Mouse (Mus musculus) intestine, embryonic 14.5 days (tissue): ENCODE measurements around the gene Gm47289. TPM values are rescaled to one million over a fixed set of nuclear protein-coding genes. Genes with fewer than 3 reads are reported as not detected.

Experiments
- ATAC-seq: fragments of 200-750 bp; cut with Nextera tagmentation; replicated peaks from 2 replicates; pipeline ENCODE4 v1.8.0; 2017; ENCODE audit warnings: low read depth, moderate number of reproducible peaks, moderate TSS enrichment, moderate library complexity; ENCODE audit not compliant: low FRiP score, low TSS enrichment
- DNase-seq: peaks from one replicate; pipeline ENCODE4 v3.0.0-alpha.2; 2018; ENCODE audit warnings: low spot score
- H3K27ac ChIP-seq: fragments of 300-500 bp; sonication (generic); 2 replicates; pipeline ENCODE4 v1.5.1; 2014; ENCODE audit warnings: low read depth, mild to moderate bottlenecking, control low read depth
- H3K27me3 ChIP-seq: fragments of 300-500 bp; sonication (generic); replicated peaks from 2 replicates; pipeline ENCODE4 v1.6.1; 2014; ENCODE audit warnings: low read length, control low read depth; ENCODE audit not compliant: control insufficient read depth, insufficient read depth
- H3K36me3 ChIP-seq: fragments of 300-500 bp; sonication (generic); 2 replicates; pipeline ENCODE4 v1.6.1; 2014; ENCODE audit warnings: low read length, control low read depth; ENCODE audit not compliant: control insufficient read depth, insufficient read depth
- H3K4me1 ChIP-seq: fragments of 300-500 bp; sonication (generic); replicated peaks from 2 replicates; pipeline ENCODE4 v1.6.1; 2014; ENCODE audit warnings: low read length, control low read depth, mixed read lengths; ENCODE audit not compliant: control insufficient read depth, insufficient read depth
- H3K4me2 ChIP-seq: fragments of 300-500 bp; sonication (generic); 2 replicates; pipeline ENCODE4 v1.6.1; 2014; ENCODE audit warnings: low read length
- H3K4me3 ChIP-seq: fragments of 300-500 bp; sonication (generic); 2 replicates; pipeline ENCODE4 v1.5.1; 2014; ENCODE audit warnings: low read depth, low read length, control low read depth, mixed read lengths
- H3K9ac ChIP-seq: fragments of 300-500 bp; sonication (generic); 2 replicates; pipeline ENCODE4 v1.6.1; 2014; ENCODE audit warnings: mild to moderate bottlenecking, low read length
- H3K9me3 ChIP-seq: fragments of 300-500 bp; sonication (generic); 2 replicates; pipeline ENCODE4 v1.6.1; 2016; ENCODE audit warnings: low read length, control low read depth; ENCODE audit not compliant: control insufficient read depth
- WGBS: fragments of 180-500 bp; shearing (Covaris S2); extraction: QIAGEN DNeasy Blood & Tissue Kit; methylation state at CpG from one replicate; pipeline ENCODE4 v1.1.7; 2014; 5-methylcytosine and 5-hydroxymethylcytosine counted together
- polyA plus RNA-seq: library from polyadenylated mRNA; unstranded; fragments of >200 nt; fragmentation: Nextera tagmentation; extraction: Ambion mirVana; gene quantifications from 2 replicates; pipeline ENCODE4 v1.2.1, GENCODE M21; 2014

Gm47289 gene
- polyA plus RNA-seq, 1 experiment from 2014 or later, result not detected

- H3K27me3 ChIP-seq, result no peaks in the 10 kb centered on the region
- no peak overlapping the region for H3K4me2 ChIP-seq
- DNase-seq, result no peak
- WGBS, result 26% methylated on average over 5 of the region's 5 CpGs
- no peaks in the 10 kb centered on the region for H3K36me3 ChIP-seq
- no peak overlapping the region for H3K4me3 ChIP-seq
- no peak overlapping the region for H3K27ac ChIP-seq
- H3K9me3 ChIP-seq, result no peaks in the 10 kb centered on the region
- ATAC-seq, result no peak
- H3K4me1 ChIP-seq, result 0 out of 2 replicates have a peak, but pooled peaks cover 6% of the 10 kb centered on the region
- H3K9ac ChIP-seq, result no peak overlapping the region
These were observed 28.3 kb upstream of the Gm47289 start for GRCm38 (mm10) chr9:119130692-119131091.

- Histone ChIP-seq H3K9me3 (no peaks in the 10 kb centered on the region), H3K4me1 (no peaks in the 10 kb centered on the region), H3K4me2 (no peak overlapping the region), H3K4me3 (no peak overlapping the region), H3K36me3 (no peaks in the 10 kb centered on the region), H3K27ac (no peak overlapping the region), H3K9ac (no peak overlapping the region), H3K27me3 (no peaks in the 10 kb centered on the region)
- no peak for ATAC-seq
- 75% methylated on average over 2 of the region's 2 CpGs for WGBS
- no peak for DNase-seq
These were observed 20.1 kb upstream of the Gm47289 start for GRCm38 (mm10) chr9:119138836-119139235.

- no peak overlapping the region for H3K9ac ChIP-seq
- no peak overlapping the region for H3K27ac ChIP-seq
- 61% methylated on average over 5 of the region's 5 CpGs for WGBS
- ATAC-seq (no peak), DNase-seq (no peak)
- H3K4me1 ChIP-seq, result no peaks in the 10 kb centered on the region
- no peaks in the 10 kb centered on the region for H3K9me3 ChIP-seq
- no peaks in the 10 kb centered on the region for H3K36me3 ChIP-seq
- H3K27me3 ChIP-seq, result no peaks in the 10 kb centered on the region
- H3K4me2 ChIP-seq, result no peak overlapping the region
- H3K4me3 ChIP-seq, result no peak overlapping the region
These were observed 16.9 kb upstream of the Gm47289 start for GRCm38 (mm10) chr9:119142066-119142465.

GRCm38 (mm10) chr9:119143372-119143771 is 15.6 kb upstream of the Gm47289 start:
- DNase-seq (no peak), ATAC-seq (no peak)
- H3K4me1 ChIP-seq, result no peaks in the 10 kb centered on the region
- H3K4me2 ChIP-seq, result no peak overlapping the region
- 75% methylated on average over 9 of the region's 9 CpGs for WGBS
- H3K4me3 ChIP-seq, result no peak overlapping the region
- no peaks in the 10 kb centered on the region for H3K9me3 ChIP-seq
- H3K27me3 ChIP-seq, result no peaks in the 10 kb centered on the region
- H3K27ac ChIP-seq, result no peak overlapping the region
- no peak overlapping the region for H3K9ac ChIP-seq
- H3K36me3 ChIP-seq, result no peaks in the 10 kb centered on the region

- 74% methylated on average over 8 of the region's 8 CpGs for WGBS
- Histone ChIP-seq H3K4me1 (no peaks in the 10 kb centered on the region), H3K9me3 (no peaks in the 10 kb centered on the region), H3K4me2 (no peak overlapping the region), H3K9ac (no peak overlapping the region), H3K27ac (no peak overlapping the region), H3K27me3 (no peaks in the 10 kb centered on the region), H3K4me3 (no peak overlapping the region), H3K36me3 (no peaks in the 10 kb centered on the region)
- ATAC-seq, result no peak
- DNase-seq, result no peak
These were observed 14.3 kb upstream of the Gm47289 start for GRCm38 (mm10) chr9:119144696-119145095.

GRCm38 (mm10) chr9:119145137-119145536 is 13.8 kb upstream of the Gm47289 start:
- Histone ChIP-seq H3K27ac (no peak overlapping the region), H3K9ac (no peak overlapping the region), H3K4me3 (no peak overlapping the region), H3K27me3 (no peaks in the 10 kb centered on the region), H3K4me1 (no peaks in the 10 kb centered on the region), H3K36me3 (no peaks in the 10 kb centered on the region), H3K9me3 (no peaks in the 10 kb centered on the region), H3K4me2 (no peak overlapping the region)
- WGBS, result 58% methylated on average over 10 of the region's 10 CpGs
- DNase-seq, result no peak
- no peak for ATAC-seq

- H3K36me3 ChIP-seq, result no peaks in the 10 kb centered on the region
- ATAC-seq (no peak), DNase-seq (no peak)
- no peak overlapping the region for H3K9ac ChIP-seq
- H3K27ac ChIP-seq, result no peak overlapping the region
- H3K4me2 ChIP-seq, result no peak overlapping the region
- 64% methylated on average over 6 of the region's 6 CpGs for WGBS
- no peaks in the 10 kb centered on the region for H3K27me3 ChIP-seq
- no peak overlapping the region for H3K4me3 ChIP-seq
- H3K4me1 ChIP-seq, result no peaks in the 10 kb centered on the region
- no peaks in the 10 kb centered on the region for H3K9me3 ChIP-seq
These were observed 13.3 kb upstream of the Gm47289 start for GRCm38 (mm10) chr9:119145638-119146037.

GRCm38 (mm10) chr9:119146098-119146770 is 12.7 kb upstream of the Gm47289 start:
- ATAC-seq, result no peak
- WGBS, result 77% methylated on average over 13 of the region's 13 CpGs
- Histone ChIP-seq H3K4me2 (no peak overlapping the region), H3K4me3 (no peak overlapping the region), H3K27me3 (no peaks in the 10 kb centered on the region), H3K9ac (no peak overlapping the region), H3K4me1 (no peaks in the 10 kb centered on the region), H3K27ac (no peak overlapping the region), H3K9me3 (no peaks in the 10 kb centered on the region), H3K36me3 (no peaks in the 10 kb centered on the region)
- DNase-seq, result no peak

GRCm38 (mm10) chr9:119149601-119150000 is 9.4 kb upstream of the Gm47289 start:
- ATAC-seq (no peak), DNase-seq (peak; percentile 86)
- H3K27me3 ChIP-seq, result no peaks in the 10 kb centered on the region
- H3K27ac ChIP-seq, result no peak overlapping the region
- H3K4me3 ChIP-seq, result no peak overlapping the region
- 14% methylated on average over 5 of the region's 5 CpGs for WGBS
- no peak overlapping the region for H3K4me2 ChIP-seq
- no peaks in the 10 kb centered on the region for H3K36me3 ChIP-seq
- H3K4me1 ChIP-seq, result no peaks in the 10 kb centered on the region
- no peak overlapping the region for H3K9ac ChIP-seq
- no peaks in the 10 kb centered on the region for H3K9me3 ChIP-seq
